Mouse (Mus musculus) thymus, adult 2 months (tissue): ENCODE data around the gene Trim26.

Experiments used
- CTCF ChIP-seq: fragments of 200-500 bp; IDR thresholded peaks from 2 replicates; pipeline ENCODE4 v1.5.1; 2012; ENCODE audit warnings: mild to moderate bottlenecking, control low read depth, low read length, moderate library complexity, borderline replicate concordance; ENCODE audit not compliant: control insufficient read depth, poor library complexity, insufficient read depth; ENCODE audit errors: extremely low read depth
- POLR2A ChIP-seq: fragments of 200-500 bp; IDR thresholded peaks from 2 replicates; pipeline ENCODE4 v1.6.1; 2012; ENCODE audit warnings: mild to moderate bottlenecking, low read length, control low read depth, moderate library complexity; ENCODE audit not compliant: control insufficient read depth, poor library complexity, insufficient read depth; ENCODE audit errors: extremely low read depth

- no peak for TF ChIP-seq CTCF
- no peak for TF ChIP-seq POLR2A
These were observed 18.6 kb downstream of the Trim26 start for GRCm38 (mm10) chr17:36855484-36855883.
